Mouse (Mus musculus): ENCODE results near the gene Cacna2d3.

DNA sequence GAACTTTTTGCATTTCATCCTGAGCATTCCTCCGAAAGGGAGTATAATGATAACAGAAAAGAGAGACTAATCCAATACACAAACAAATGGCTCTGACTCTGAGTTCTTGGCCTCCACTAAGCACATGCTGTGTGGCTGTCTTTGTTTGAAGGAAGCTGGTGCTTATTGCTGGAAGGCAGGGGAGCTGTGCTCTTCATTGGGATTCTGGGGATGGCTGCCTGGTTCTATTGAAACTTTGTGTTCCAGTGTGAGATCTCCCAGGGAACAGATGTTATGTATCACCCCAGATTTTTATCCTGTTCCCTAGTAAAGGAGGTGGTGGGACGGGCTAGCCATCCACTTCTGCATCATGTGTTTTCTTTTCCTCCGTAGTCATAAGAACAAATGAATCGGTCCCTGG lies 856.7 kb downstream of the Cacna2d3 start:
- no peak for TF ChIP-seq CTCF (conservative IDR thresholded peaks at IDR 0.05; ENCODE audit: insufficient read depth, insufficient read length, low read depth, low read length)
- no peak for TF ChIP-seq POLR2A (IDR thresholded peaks at IDR 0.05; ENCODE audit: low read depth, low read length)

All from kidney, adult 2 months (tissue).